ENCODE assay signal across 13 mouse cellular contexts in the genomic region with DNA sequence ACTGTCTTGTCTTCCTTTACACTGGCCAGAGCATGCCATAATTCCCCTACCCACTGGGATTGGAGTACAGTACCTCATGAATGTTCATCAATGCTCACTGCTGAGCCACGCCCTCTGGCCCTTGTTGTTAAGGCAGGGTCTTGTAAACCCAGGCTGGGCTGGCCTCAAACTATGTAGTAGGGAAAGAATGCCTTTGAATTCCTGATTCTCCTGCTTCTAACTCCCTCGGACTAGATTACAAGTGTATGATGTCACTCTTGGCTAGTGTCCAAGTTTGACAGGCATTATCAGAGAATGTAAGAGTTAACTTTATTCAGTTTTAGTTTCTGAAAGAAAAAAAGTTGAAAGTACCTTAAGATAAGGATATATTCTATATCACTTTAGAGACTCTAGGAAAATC. TPM values are rescaled to one million over a fixed set of nuclear protein-coding genes. Genes with fewer than 3 reads are reported as not detected.
DNase-seq lines count a peak whose midpoint lies in the region; ATAC-seq and TF ChIP-seq lines count a peak whose summit lies in the region.
"Had no signal": no experiment of that assay in that cellular context is flagged by ENCODE, and none has a peak within 500 bp of the region (broad histone marks: within the 10 kb centered on the region; RNA-seq: fewer than 3 reads in every experiment).

No protein-coding gene starts in this region.

- 30% methylated on average over 2 of the region's 2 CpGs for WGBS in heart, embryonic 12.5 days
- 35% methylated on average over 2 of the region's 2 CpGs for WGBS in lung, postnatal 0 days
- 51% methylated on average over 2 of the region's 2 CpGs for WGBS in liver, embryonic 15.5 days (ENCODE audit: insufficient replicate concordance)

- ATAC-seq in heart, embryonic 12.5 days (ENCODE audit: insufficient number of reproducible peaks, low FRiP score): no peak
- no peak for ATAC-seq in lung, postnatal 0 days
- no peak for ATAC-seq in liver, embryonic 15.5 days (ENCODE audit: insufficient read depth)

- no peak for TF ChIP-seq CTCF in lung, postnatal 0 days (IDR thresholded peaks at IDR 0.05)

- H3K4me2 ChIP-seq in heart, embryonic 12.5 days: peak overlapping the region; percentile 92
- no peak overlapping the region for H3K4me2 ChIP-seq in lung, postnatal 0 days (replicated peaks; ENCODE audit: low read depth, low read length)
- 0 out of 2 replicates have a peak overlapping the region, but pooled peaks have one; percentile 92 for H3K4me2 ChIP-seq in liver, embryonic 15.5 days

- H3K36me3 ChIP-seq in heart, embryonic 12.5 days: peaks cover 56% of the 10 kb centered on the region
- H3K36me3 ChIP-seq in lung, postnatal 0 days (ENCODE audit: insufficient read depth, low read length): peaks cover 40% of the 10 kb centered on the region
- H3K36me3 ChIP-seq in liver, embryonic 15.5 days (replicated peaks): peaks cover 51% of the 10 kb centered on the region

- peak overlapping the region; percentile 42; the same call in 1 of the 2 replicates for H3K9ac ChIP-seq in heart, embryonic 12.5 days
- H3K9ac ChIP-seq in lung, postnatal 0 days (replicated peaks; ENCODE audit: low read depth): no peak overlapping the region
- no peak overlapping the region for H3K9ac ChIP-seq in liver, embryonic 15.5 days

- no peak for DNase-seq in heart, adult 8-10 months (ENCODE audit: low spot score)
- DNase-seq in lung, postnatal 0 days (ENCODE audit: low spot score): peak; percentile 61
- DNase-seq in lung, postnatal 14 days: no peak
- peak; percentile 82 for DNase-seq in R1 (ENCODE audit: low read depth, low spot score)
- no peak for DNase-seq in left cerebral cortex, adult 11 months (ENCODE audit: low spot score)
- DNase-seq in embryo, embryonic 10 days (ENCODE audit: low spot score): no peak
- DNase-seq: spleen, adult 18-20 months; thymus, adult 2 months had no signal

- no peak overlapping the region for H3K4me3 ChIP-seq in heart, embryonic 12.5 days
- no peak overlapping the region for H3K4me3 ChIP-seq in lung, postnatal 0 days (ENCODE audit: low read depth, low read length)
- 0 out of 2 replicates have a peak overlapping the region, but pooled peaks have one; percentile 83 for H3K4me3 ChIP-seq in liver, embryonic 15.5 days (replicated peaks)

- peak overlapping the region; percentile 40 for H3K27ac ChIP-seq in heart, embryonic 12.5 days (ENCODE audit: poor library complexity, severe bottlenecking)
- no peak overlapping the region for H3K27ac ChIP-seq in lung, postnatal 0 days (ENCODE audit: low read length)
- H3K27ac ChIP-seq in liver, embryonic 15.5 days (replicated peaks): no peak overlapping the region

- no peaks in the 10 kb centered on the region for H3K27me3 ChIP-seq in heart, embryonic 12.5 days (replicated peaks)
- no peaks in the 10 kb centered on the region for H3K27me3 ChIP-seq in lung, postnatal 0 days (replicated peaks; ENCODE audit: insufficient read depth, low read length)
- H3K27me3 ChIP-seq in liver, embryonic 15.5 days: no peaks in the 10 kb centered on the region
- H3K27me3 ChIP-seq: CH12.LX had no signal

- H3K9me3 ChIP-seq in heart, embryonic 12.5 days (replicated peaks): no peaks in the 10 kb centered on the region
- H3K9me3 ChIP-seq in lung, postnatal 0 days (ENCODE audit: low read length): no peaks in the 10 kb centered on the region
- H3K9me3 ChIP-seq in liver, embryonic 15.5 days (replicated peaks): no peaks in the 10 kb centered on the region

- H3K4me1 ChIP-seq in heart, embryonic 12.5 days (replicated peaks): peaks cover 33% of the 10 kb centered on the region
- H3K4me1 ChIP-seq in lung, postnatal 0 days (ENCODE audit: insufficient read depth, low read depth, low read length): peaks cover 20% of the 10 kb centered on the region
- peaks cover 43% of the 10 kb centered on the region for H3K4me1 ChIP-seq in liver, embryonic 15.5 days (replicated peaks)

- TF ChIP-seq EP300 in lung, postnatal 0 days (IDR thresholded peaks at IDR 0.05): 0 out of 2 replicates have a peak, but pooled peaks have one; percentile 25

RNA-seq across cellular contexts. Expression of gene Tln1, which starts 1.7 kb away (rescaled TPM):
- polyA plus RNA-seq in heart, embryonic 12.5 days (2016; fragmentation: Nextera tagmentation; extraction: Ambion mirVana): 117 and 124 TPM in 2 replicates
- total RNA-seq in heart, adult 8-10 months (2022): 100 to 1,000 TPM in 2 of 4 experiments, 10 to 100 TPM in 2; 96.1 to 117 (median 101) TPM
- polyA plus RNA-seq in lung, postnatal 0 days (2015; fragmentation: Nextera tagmentation; extraction: Ambion mirVana): 75.6 and 104 TPM in 2 replicates
- 37.5 and 40.3 TPM in 2 replicates for polyA plus RNA-seq in liver, embryonic 15.5 days (2015; fragmentation: Nextera tagmentation; extraction: Ambion mirVana)

RNA-seq across cellular contexts. Expression of gene Creb3, which starts 2.1 kb away (rescaled TPM):
- 57.2 and 61.2 TPM in 2 replicates for polyA plus RNA-seq in heart, embryonic 12.5 days (2016; fragmentation: Nextera tagmentation; extraction: Ambion mirVana)
- 10 to 100 TPM; 39.7 to 48.8 (median 43.2) TPM for total RNA-seq in heart, adult 8-10 months (2022)
- polyA plus RNA-seq in lung, postnatal 0 days (2015; fragmentation: Nextera tagmentation; extraction: Ambion mirVana): 115 and 126 TPM in 2 replicates
- polyA plus RNA-seq in liver, embryonic 15.5 days (2015; fragmentation: Nextera tagmentation; extraction: Ambion mirVana): 22.3 and 24.9 TPM in 2 replicates

RNA-seq across cellular contexts. Expression of gene Rgp1, which starts 14.3 kb away (rescaled TPM):
- polyA plus RNA-seq in heart, embryonic 12.5 days (2016; fragmentation: Nextera tagmentation; extraction: Ambion mirVana): 20.4 and 26.4 TPM in 2 replicates
- 10 to 100 TPM; 31.3 to 39.6 (median 34.6) TPM for total RNA-seq in heart, adult 8-10 months (2022)
- 13.7 and 15.7 TPM in 2 replicates for polyA plus RNA-seq in lung, postnatal 0 days (2015; fragmentation: Nextera tagmentation; extraction: Ambion mirVana)
- 13.6 and 15.7 TPM in 2 replicates for polyA plus RNA-seq in liver, embryonic 15.5 days (2015; fragmentation: Nextera tagmentation; extraction: Ambion mirVana)

RNA-seq across cellular contexts. Expression of gene Gba2, which starts 14.4 kb away (rescaled TPM):
- polyA plus RNA-seq in heart, embryonic 12.5 days (2016; fragmentation: Nextera tagmentation; extraction: Ambion mirVana): 25.5 and 25.8 TPM in 2 replicates
- total RNA-seq in heart, adult 8-10 months (2022): 10 to 100 TPM; 11.7 to 14.0 (median 13.0) TPM
- polyA plus RNA-seq in lung, postnatal 0 days (2015; fragmentation: Nextera tagmentation; extraction: Ambion mirVana): 12.7 and 14.4 TPM in 2 replicates
- 16.7 and 18.8 TPM in 2 replicates for polyA plus RNA-seq in liver, embryonic 15.5 days (2015; fragmentation: Nextera tagmentation; extraction: Ambion mirVana)

RNA-seq across cellular contexts. Expression of gene Msmp, which starts 20.1 kb away (rescaled TPM):
- 0.50 and 1.3 TPM in 2 replicates for polyA plus RNA-seq in heart, embryonic 12.5 days (2016; fragmentation: Nextera tagmentation; extraction: Ambion mirVana)
- under 1 TPM in 1 of 4 experiments, not detected in 3; 0.52 TPM for total RNA-seq in heart, adult 8-10 months (2022)
- polyA plus RNA-seq in lung, postnatal 0 days (2015; fragmentation: Nextera tagmentation; extraction: Ambion mirVana): 0.87 TPM in 1 of 2 replicates, not detected in the other
- 0.58 TPM in 1 of 2 replicates, not detected in the other for polyA plus RNA-seq in liver, embryonic 15.5 days (2015; fragmentation: Nextera tagmentation; extraction: Ambion mirVana)
- total RNA-seq: left cerebral cortex, postnatal 14 days had no signal
- polyA plus RNA-seq: neural tube, embryonic 14.5 days; thymus, adult 2 months had no signal

Comparison
In these comparisons a context has a peak if more than half of its experiments do, and no peak if none do; other contexts are left out.
1. DNase-seq: peak in lung, postnatal 0 days (single experiment) and R1 (single experiment); none in heart, adult 8-10 months (single experiment), lung, postnatal 14 days (single experiment), left cerebral cortex, adult 11 months (single experiment) and embryo, embryonic 10 days (single experiment).